Mouse (Mus musculus) liver, adult 10 weeks (tissue): ENCODE data around the gene Gm3604. TPM values are rescaled to one million over a fixed set of nuclear protein-coding genes. Genes with fewer than 3 reads are reported as not detected.

ENCODE experiments used
- polyA plus RNA-seq: library from polyadenylated mRNA; stranded (reverse); fragments of 350-450 nt; fragmentation: Illumina TruSeq; extraction: RNeasy Lipid Tissue Mini Kit (QIAGEN cat#74804); gene quantifications from one replicate; pipeline ENCODE4 v1.2.3, GENCODE M21; 2014; ENCODE audit warnings: low read depth, low replicate concordance

Gm3604 gene
- polyA plus RNA-seq: 0.85 TPM

DNA sequence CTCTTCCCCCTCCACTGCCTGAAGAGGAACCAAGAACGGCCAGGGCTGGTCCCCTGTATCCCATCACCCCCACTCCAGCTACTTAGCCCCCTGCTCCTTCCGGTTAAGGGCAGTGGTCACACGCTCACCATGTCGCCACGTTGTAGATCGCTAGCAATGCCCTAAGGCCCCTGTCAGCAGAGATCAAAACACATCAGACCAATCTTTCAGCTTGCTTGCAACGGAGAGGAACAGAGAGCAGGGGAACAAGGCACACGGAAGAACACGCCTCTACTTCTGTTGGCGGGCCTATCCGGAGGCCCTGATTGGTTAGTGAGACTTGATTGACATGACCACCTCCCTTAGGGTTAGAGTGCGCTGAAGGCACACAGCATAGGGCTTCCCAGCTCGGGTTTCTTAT lies at the start of gene Gm3604:
TSS of gene Gm3604 (minus strand) at position 226 of the 400 bp plus-strand sequence.

Other genes with a start within 250 kb of the Gm3604 start
- 9.8 TPM for gene Gm49359, start 83.7 kb upstream of the Gm3604 start, polyA plus RNA-seq
- gene Zfp935, start 175.3 kb upstream of the Gm3604 start, polyA plus RNA-seq: 7.9 TPM
- gene Zfp934, start 188.0 kb upstream of the Gm3604 start, polyA plus RNA-seq: 2.1 TPM
- gene 6720489N17Rik, start 241.0 kb upstream of the Gm3604 start, polyA plus RNA-seq: 0.82 TPM